Mouse (Mus musculus) embryonic facial prominence, embryonic 11.5 days (tissue): ENCODE results near the gene Mtnr1b. TPM values are rescaled to one million over a fixed set of nuclear protein-coding genes. Genes with fewer than 3 reads are reported as not detected.
"Not testable (repeated sequence)": the region's sequence is repeated elsewhere in the genome, so short reads cannot be mapped to it uniquely, and the experiment has no call there.

ENCODE experiments used
- ATAC-seq: fragments of 200-750 bp; cut with Nextera tagmentation; replicated peaks from 2 replicates; pipeline ENCODE4 v1.8.0; 2017; ENCODE audit warnings: low read depth; ENCODE audit not compliant: insufficient number of reproducible peaks, low FRiP score, low TSS enrichment
- DNase-seq: peaks from one replicate; pipeline ENCODE4 v3.0.0-alpha.2; 2015; ENCODE audit warnings: low spot score
- H3K27ac ChIP-seq: fragments of 300-500 bp; sonication (generic); replicated peaks from 2 replicates; pipeline ENCODE4 v1.5.1; 2014; ENCODE audit warnings: mild to moderate bottlenecking, low read depth, low read length, control low read depth
- H3K27me3 ChIP-seq: fragments of 300-500 bp; sonication (generic); 2 replicates; pipeline ENCODE4 v1.6.1; 2014; ENCODE audit warnings: mild to moderate bottlenecking, low read length, moderate library complexity, mixed read lengths; ENCODE audit not compliant: control insufficient read depth, insufficient read depth
- H3K36me3 ChIP-seq: fragments of 300-500 bp; sonication (generic); replicated peaks from 2 replicates; pipeline ENCODE4 v1.6.1; 2014; ENCODE audit warnings: low read depth, mild to moderate bottlenecking, low read length, moderate library complexity, mixed read lengths; ENCODE audit not compliant: control insufficient read depth, insufficient read depth
- H3K4me1 ChIP-seq: fragments of 300-500 bp; sonication (generic); 2 replicates; pipeline ENCODE4 v1.6.1; 2014; ENCODE audit warnings: low read length, mixed read lengths; ENCODE audit not compliant: control insufficient read depth, insufficient read depth
- H3K4me2 ChIP-seq: fragments of 300-500 bp; sonication (generic); 2 replicates; pipeline ENCODE4 v1.6.1; 2014; ENCODE audit warnings: low read depth, mild to moderate bottlenecking, control low read depth, low read length, moderate library complexity
- H3K4me3 ChIP-seq: fragments of 300-500 bp; sonication (generic); 2 replicates; pipeline ENCODE4 v1.5.1; 2014; ENCODE audit warnings: low read depth, low read length, control low read depth
- H3K9ac ChIP-seq: fragments of 300-500 bp; sonication (generic); replicated peaks from 2 replicates; pipeline ENCODE4 v1.6.1; 2014; ENCODE audit warnings: mild to moderate bottlenecking, control low read depth, low read length
- H3K9me3 ChIP-seq: fragments of 300-500 bp; sonication (generic); replicated peaks from 2 replicates; pipeline ENCODE4 v1.6.1; 2016; ENCODE audit warnings: mild to moderate bottlenecking, low read length, inconsistent platforms, mixed read lengths; ENCODE audit not compliant: control insufficient read depth
- WGBS: fragments of 180-500 bp; shearing (Covaris S2); extraction: QIAGEN DNeasy Blood & Tissue Kit; methylation state at CpG from one replicate; pipeline ENCODE4 v1.1.7; 2014; 5-methylcytosine and 5-hydroxymethylcytosine counted together
- polyA plus RNA-seq: library from polyadenylated mRNA; unstranded; fragments of >200 nt; fragmentation: Nextera tagmentation; extraction: Ambion mirVana; gene quantifications from 2 replicates; pipeline ENCODE4 v1.2.1, GENCODE M21; 2014

Mtnr1b gene
- polyA plus RNA-seq, 1 experiment from 2014 or later: not detected

DNA sequence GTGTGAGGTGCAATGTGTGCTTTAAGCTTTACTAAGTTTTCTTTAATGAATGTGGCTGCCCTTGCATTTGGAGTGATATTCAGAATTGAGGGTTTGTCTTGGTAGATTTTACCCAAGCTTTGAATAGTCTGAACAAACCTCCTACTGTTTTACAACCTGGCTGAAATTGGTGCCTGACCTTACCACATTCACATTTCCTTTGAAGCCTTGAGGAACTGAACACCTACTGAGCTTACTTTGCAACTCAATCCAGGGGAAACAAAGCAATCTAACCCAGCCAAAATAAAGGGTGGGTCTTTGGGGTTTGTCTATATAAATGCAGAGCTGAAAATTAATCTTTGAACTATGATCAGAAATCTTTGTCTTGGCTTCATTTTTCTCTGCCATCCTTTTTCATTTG, 23.6 kb downstream of the Mtnr1b start:
- Histone ChIP-seq H3K9me3 (no peaks in the 10 kb centered on the region), H3K4me1 (no peaks in the 10 kb centered on the region), H3K27me3 (no peaks in the 10 kb centered on the region), H3K9ac (no peak overlapping the region), H3K4me2 (no peak overlapping the region), H3K36me3 (no peaks in the 10 kb centered on the region), H3K4me3 (no peak overlapping the region), H3K27ac (no peak overlapping the region)
- DNase-seq: no peak
- ATAC-seq: no peak

- no peak overlapping the region for H3K4me3 ChIP-seq
- H3K27me3 ChIP-seq: no peaks in the 10 kb centered on the region
- H3K4me1 ChIP-seq: no peaks in the 10 kb centered on the region
- H3K27ac ChIP-seq: no peak overlapping the region
- no peak overlapping the region for H3K9ac ChIP-seq
- H3K4me2 ChIP-seq: no peak overlapping the region
- ATAC-seq: no peak
- no peaks in the 10 kb centered on the region for H3K36me3 ChIP-seq
- no peaks in the 10 kb centered on the region for H3K9me3 ChIP-seq
- DNase-seq: no peak
- WGBS: 70% methylated on average over 8 of the region's 8 CpGs
Observed at GRCm38 (mm10) chr9:15845390-15845789, 29.0 kb downstream of the Mtnr1b start.

- H3K36me3 ChIP-seq, ATAC-seq, H3K4me3 ChIP-seq, H3K27ac ChIP-seq, H3K4me2 ChIP-seq, H3K27me3 ChIP-seq, H3K9ac ChIP-seq, H3K9me3 ChIP-seq, DNase-seq, H3K4me1 ChIP-seq: not testable (repeated sequence)
- WGBS: 89% methylated on average over 4 of the region's 4 CpGs
Observed at GRCm38 (mm10) chr9:15844936-15845335, 29.4 kb downstream of the Mtnr1b start.

GRCm38 (mm10) chr9:15813002-15813911, 61.1 kb downstream of the Mtnr1b start:
- no peaks in the 10 kb centered on the region for H3K4me1 ChIP-seq
- no peaks in the 10 kb centered on the region for H3K9me3 ChIP-seq
- H3K36me3 ChIP-seq: no peaks in the 10 kb centered on the region
- H3K27ac ChIP-seq: no peak overlapping the region
- no peaks in the 10 kb centered on the region for H3K27me3 ChIP-seq
- no peak overlapping the region for H3K9ac ChIP-seq
- peak; percentile 33 for DNase-seq
- H3K4me2 ChIP-seq: no peak overlapping the region
- peak; percentile 52; the same call in 1 of the 2 replicates for ATAC-seq
- no peak overlapping the region for H3K4me3 ChIP-seq
- WGBS: 43% methylated on average over 6 of the region's 6 CpGs

- H3K4me3 ChIP-seq: no peak overlapping the region
- ATAC-seq (no peak), DNase-seq (no peak)
- 85% methylated on average over 2 of the region's 2 CpGs for WGBS
- H3K36me3 ChIP-seq: no peaks in the 10 kb centered on the region
- no peaks in the 10 kb centered on the region for H3K9me3 ChIP-seq
- no peak overlapping the region for H3K9ac ChIP-seq
- H3K27ac ChIP-seq: no peak overlapping the region
- H3K4me1 ChIP-seq: no peaks in the 10 kb centered on the region
- no peaks in the 10 kb centered on the region for H3K27me3 ChIP-seq
- no peak overlapping the region for H3K4me2 ChIP-seq
Observed at GRCm38 (mm10) chr9:15804296-15804695, 70.1 kb downstream of the Mtnr1b start.

GRCm38 (mm10) chr9:15802413-15803027, 71.8 kb downstream of the Mtnr1b start:
- ATAC-seq: no peak

GRCm38 (mm10) chr9:15800402-15800801, 74.0 kb downstream of the Mtnr1b start:
- H3K4me3 ChIP-seq: no peak overlapping the region
- H3K9me3 ChIP-seq: no peaks in the 10 kb centered on the region
- no peak overlapping the region for H3K4me2 ChIP-seq
- whole genome bisulfite sequencing: 89% methylated on average over 5 of the region's 5 CpGs
- H3K4me1 ChIP-seq: no peaks in the 10 kb centered on the region
- H3K9ac ChIP-seq: no peak overlapping the region
- DNase-seq (no peak), ATAC-seq (no peak)
- H3K27me3 ChIP-seq: no peaks in the 10 kb centered on the region
- no peak overlapping the region for H3K27ac ChIP-seq
- H3K36me3 ChIP-seq: no peaks in the 10 kb centered on the region

More at GRCm38 (mm10) chr9:15802413-15803027, 71.8 kb downstream of the Mtnr1b start:
- no peak overlapping the region for H3K4me3 ChIP-seq
- H3K9ac ChIP-seq: no peak overlapping the region
- no peaks in the 10 kb centered on the region for H3K4me1 ChIP-seq
- H3K27me3 ChIP-seq: no peaks in the 10 kb centered on the region
- H3K9me3 ChIP-seq: no peaks in the 10 kb centered on the region
- no peaks in the 10 kb centered on the region for H3K36me3 ChIP-seq
- no peak overlapping the region for H3K27ac ChIP-seq
- no peak overlapping the region for H3K4me2 ChIP-seq
- DNase-seq: no peak

DNA sequence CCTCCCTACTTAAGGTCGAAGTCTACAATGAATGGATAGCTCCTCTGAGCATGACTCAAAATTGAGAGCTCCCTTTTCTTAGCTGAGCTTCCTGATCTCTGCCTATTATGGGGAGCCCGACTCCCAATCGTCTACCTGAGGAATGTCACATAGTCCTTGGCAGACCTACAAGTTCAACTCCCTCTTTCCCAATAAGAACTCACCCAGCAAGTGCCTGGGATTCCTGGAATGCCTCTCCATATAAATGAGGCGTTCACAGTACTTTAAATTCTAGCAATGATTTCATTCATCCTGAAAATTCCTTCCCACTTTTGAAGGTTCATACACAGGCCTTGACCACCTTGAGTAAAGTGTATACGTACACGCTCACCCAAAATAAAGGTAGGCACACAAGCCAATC, 79.9 kb downstream of the Mtnr1b start:
- Histone ChIP-seq H3K9me3 (no peaks in the 10 kb centered on the region), H3K36me3 (no peaks in the 10 kb centered on the region), H3K27ac (no peak overlapping the region), H3K4me3 (no peak overlapping the region), H3K4me1 (no peaks in the 10 kb centered on the region), H3K9ac (no peak overlapping the region), H3K27me3 (no peaks in the 10 kb centered on the region), H3K4me2 (no peak overlapping the region)
- ATAC-seq: no peak
- 88% methylated on average over 6 of the region's 6 CpGs for WGBS
- DNase-seq: no peak
